Mouse (Mus musculus): Measurements from ENCODE around the gene Il6ra. TPM values are rescaled to one million over a fixed set of nuclear protein-coding genes. Genes with fewer than 3 reads are reported as not detected.
A peak's percentile ranks its signal among the peaks of the same experiment; 100 is the strongest.

Gene Il6ra
- 4.3 and 4.5 TPM in 2 replicates for polyA plus RNA-seq (2015; fragmentation: Nextera tagmentation; extraction: Ambion mirVana)

- H3K36me3 ChIP-seq (ENCODE audit: control insufficient read depth, insufficient read depth, low read length) = no peaks in the 10 kb centered on the region
- 1% methylated on average over 70 of the region's 75 CpGs for WGBS
- H3K27ac ChIP-seq (replicated peaks) = peak within 1 kb of the TSS; percentile 91
- H3K4me3 ChIP-seq (ENCODE audit: low read depth, low read length) = peak within 1 kb of the TSS; percentile 61
- ATAC-seq (ENCODE audit: low FRiP score, low TSS enrichment) = peak; percentile 89
- no peaks in the 10 kb centered on the region for H3K4me1 ChIP-seq (replicated peaks; ENCODE audit: control insufficient read depth, insufficient read depth)
- TF ChIP-seq EP300 (optimal IDR thresholded peaks at IDR 0.05) (no peak), CTCF (IDR thresholded peaks at IDR 0.05; ENCODE audit: low read depth) (peak; percentile 60)
- DNase-seq (ENCODE audit: low spot score) = peak; percentile 88
- no peaks in the 10 kb centered on the region for H3K27me3 ChIP-seq (ENCODE audit: control insufficient read depth, insufficient read depth, low read length)
- peak within 1 kb of the TSS; percentile 98 for H3K4me2 ChIP-seq (replicated peaks; ENCODE audit: low read depth)
- H3K9ac ChIP-seq (ENCODE audit: low read length) = peak within 1 kb of the TSS; percentile 68
- no peaks in the 10 kb centered on the region for H3K9me3 ChIP-seq (ENCODE audit: control insufficient read depth, low read length)
Measured at GRCm38 (mm10) chr3:89912543-89913391, at the start of gene Il6ra. Gene Il6ra, minus strand, starts transcription at chr3:89913196.

- Histone ChIP-seq H3K9me3 (ENCODE audit: control insufficient read depth, low read length) (no peaks in the 10 kb centered on the region), H3K27me3 (ENCODE audit: control insufficient read depth, insufficient read depth, low read length) (no peaks in the 10 kb centered on the region), H3K4me2 (replicated peaks; ENCODE audit: low read depth) (peak overlapping the region; percentile 97), H3K4me1 (replicated peaks; ENCODE audit: control insufficient read depth, insufficient read depth) (peaks cover 5% of the 10 kb centered on the region), H3K27ac (replicated peaks) (peak overlapping the region; percentile 98), H3K36me3 (ENCODE audit: control insufficient read depth, insufficient read depth, low read length) (peaks cover 6% of the 10 kb centered on the region), H3K9ac (ENCODE audit: low read length) (peak overlapping the region; percentile 94), H3K4me3 (ENCODE audit: low read depth, low read length) (peak overlapping the region; percentile 79)
- ATAC-seq (ENCODE audit: low FRiP score, low TSS enrichment) = no peak; the same call in 1 of the 2 replicates
- TF ChIP-seq EP300 (optimal IDR thresholded peaks at IDR 0.05) = no peak
- TF ChIP-seq CTCF (IDR thresholded peaks at IDR 0.05; ENCODE audit: low read depth) = no peak
- peak; percentile 43 for DNase-seq (ENCODE audit: low spot score)
- WGBS = 5% methylated on average over 14 of the region's 14 CpGs
Measured at GRCm38 (mm10) chr3:89962059-89962750, 49.2 kb upstream of the Il6ra start.

- DNase-seq (ENCODE audit: low spot score) (no peak), ATAC-seq (ENCODE audit: low FRiP score, low TSS enrichment) (no peak)
Measured at GRCm38 (mm10) chr3:89961436-89961835, 48.4 kb upstream of the Il6ra start.

GRCm38 (mm10) chr3:89960469-89960868 lies 47.5 kb upstream of the Il6ra start:
- Histone ChIP-seq H3K9me3 (ENCODE audit: control insufficient read depth, low read length) (no peaks in the 10 kb centered on the region), H3K4me2 (replicated peaks; ENCODE audit: low read depth) (peak overlapping the region; percentile 97), H3K4me1 (replicated peaks; ENCODE audit: control insufficient read depth, insufficient read depth) (peaks cover 5% of the 10 kb centered on the region), H3K27me3 (ENCODE audit: control insufficient read depth, insufficient read depth, low read length) (no peaks in the 10 kb centered on the region), H3K27ac (replicated peaks) (peak overlapping the region; percentile 98; the same call in 1 of the 2 replicates), H3K4me3 (ENCODE audit: low read depth, low read length) (peak overlapping the region; percentile 52), H3K9ac (ENCODE audit: low read length) (peak overlapping the region; percentile 74), H3K36me3 (ENCODE audit: control insufficient read depth, insufficient read depth, low read length) (peaks cover 6% of the 10 kb centered on the region)
- ATAC-seq (ENCODE audit: low FRiP score, low TSS enrichment) (peak; percentile 89), DNase-seq (ENCODE audit: low spot score) (peak; percentile 94)
- no peak for TF ChIP-seq CTCF (IDR thresholded peaks at IDR 0.05; ENCODE audit: low read depth)
- TF ChIP-seq EP300 (optimal IDR thresholded peaks at IDR 0.05) = no peak
- under 1% methylated on average over 30 of the region's 30 CpGs for WGBS

More at GRCm38 (mm10) chr3:89961436-89961835, 48.4 kb upstream of the Il6ra start:
- H3K9ac ChIP-seq (ENCODE audit: low read length) = no peak overlapping the region
- H3K4me2 ChIP-seq (replicated peaks; ENCODE audit: low read depth) = peak overlapping the region; percentile 97
- peaks cover 5% of the 10 kb centered on the region for H3K4me1 ChIP-seq (replicated peaks; ENCODE audit: control insufficient read depth, insufficient read depth)
- H3K27ac ChIP-seq (replicated peaks) = peak overlapping the region; percentile 98
- TF ChIP-seq CTCF (IDR thresholded peaks at IDR 0.05; ENCODE audit: low read depth) (no peak), EP300 (optimal IDR thresholded peaks at IDR 0.05) (no peak)
- peaks cover 6% of the 10 kb centered on the region for H3K36me3 ChIP-seq (ENCODE audit: control insufficient read depth, insufficient read depth, low read length)
- H3K9me3 ChIP-seq (ENCODE audit: control insufficient read depth, low read length) = no peaks in the 10 kb centered on the region
- H3K4me3 ChIP-seq (ENCODE audit: low read depth, low read length) = peak overlapping the region; percentile 79
- 35% methylated on average over 4 of the region's 4 CpGs for WGBS
- H3K27me3 ChIP-seq (ENCODE audit: control insufficient read depth, insufficient read depth, low read length) = no peaks in the 10 kb centered on the region

- H3K27ac ChIP-seq (replicated peaks) = no peak overlapping the region
- DNase-seq (ENCODE audit: low spot score) = no peak
- no peaks in the 10 kb centered on the region for H3K27me3 ChIP-seq (ENCODE audit: control insufficient read depth, insufficient read depth, low read length)
- no peak overlapping the region for H3K9ac ChIP-seq (ENCODE audit: low read length)
- 75% methylated on average over 4 of the region's 4 CpGs for WGBS
- H3K36me3 ChIP-seq (ENCODE audit: control insufficient read depth, insufficient read depth, low read length) = peaks cover 6% of the 10 kb centered on the region
- no peak for TF ChIP-seq EP300 (optimal IDR thresholded peaks at IDR 0.05)
- TF ChIP-seq CTCF (IDR thresholded peaks at IDR 0.05; ENCODE audit: low read depth) = no peak
- H3K4me2 ChIP-seq (replicated peaks; ENCODE audit: low read depth) = no peak overlapping the region
- H3K9me3 ChIP-seq (ENCODE audit: control insufficient read depth, low read length) = no peaks in the 10 kb centered on the region
- H3K4me1 ChIP-seq (replicated peaks; ENCODE audit: control insufficient read depth, insufficient read depth) = peaks cover 5% of the 10 kb centered on the region
- ATAC-seq (ENCODE audit: low FRiP score, low TSS enrichment) = no peak
- H3K4me3 ChIP-seq (ENCODE audit: low read depth, low read length) = no peak overlapping the region
Measured at GRCm38 (mm10) chr3:89959435-89959834, 46.4 kb upstream of the Il6ra start.

All from stomach, postnatal 0 days (tissue).